Mouse (Mus musculus): Measurements from ENCODE around the gene Gm42517. TPM values are rescaled to one million over a fixed set of nuclear protein-coding genes. Genes with fewer than 3 reads are reported as not detected.

Gm42517 gene
- not detected for polyA plus RNA-seq (2017; shearing (Covaris generic))

GRCm38 (mm10) chr5:108367871-108368332 lies at the start of gene Gm42517:
TSS of gene Gm42517 (minus strand) at chr5:108367922.
- no peak for ATAC-seq

GRCm38 (mm10) chr5:108414711-108415110 lies 47.0 kb upstream of the Gm42517 start:
- ATAC-seq = no peak

- ATAC-seq = no peak
Observed at GRCm38 (mm10) chr5:108406977-108407376, 39.3 kb upstream of the Gm42517 start.

GRCm38 (mm10) chr5:108405460-108405859 lies 37.7 kb upstream of the Gm42517 start:
- ATAC-seq = no peak

- no peak for ATAC-seq
Observed at GRCm38 (mm10) chr5:108403453-108403852, 35.7 kb upstream of the Gm42517 start.

- no peak for ATAC-seq
Observed at GRCm38 (mm10) chr5:108389744-108390143, 22.0 kb upstream of the Gm42517 start.

- ATAC-seq = no peak
Observed at GRCm38 (mm10) chr5:108388201-108388600, 20.5 kb upstream of the Gm42517 start, which contains the start of gene Pde6b. TSS of gene Pde6b (plus strand) at chr5:108388391.

- ATAC-seq = no peak
Observed at GRCm38 (mm10) chr5:108386449-108386848, 18.7 kb upstream of the Gm42517 start.

GRCm38 (mm10) chr5:108385632-108386031 lies 17.9 kb upstream of the Gm42517 start:
- ATAC-seq = no peak

- no peak for ATAC-seq
Observed at GRCm38 (mm10) chr5:108378346-108378745, 10.6 kb upstream of the Gm42517 start.

- no peak for ATAC-seq
Observed at GRCm38 (mm10) chr5:108376059-108376458, 8.3 kb upstream of the Gm42517 start.

- no peak for ATAC-seq
Observed at GRCm38 (mm10) chr5:108374079-108374478, 6.4 kb upstream of the Gm42517 start.

GRCm38 (mm10) chr5:108369964-108370363 lies 2.2 kb upstream of the Gm42517 start:
- ATAC-seq = no peak

- ATAC-seq = no peak
Observed at GRCm38 (mm10) chr5:108368851-108369621, 1.3 kb upstream of the Gm42517 start.

- no peak for ATAC-seq
Observed at GRCm38 (mm10) chr5:108368446-108368845, 724 bp upstream of the Gm42517 start.

GRCm38 (mm10) chr5:108366984-108367841 lies 509 bp downstream of the Gm42517 start:
- no peak for ATAC-seq

- ATAC-seq = no peak
Observed at GRCm38 (mm10) chr5:108366328-108366983, 1.3 kb downstream of the Gm42517 start.

- no peak for ATAC-seq
Observed at GRCm38 (mm10) chr5:108362330-108362729, 5.4 kb downstream of the Gm42517 start.

- no peak for ATAC-seq
Observed at GRCm38 (mm10) chr5:108360211-108360610, 7.5 kb downstream of the Gm42517 start.

- ATAC-seq = no peak
Observed at GRCm38 (mm10) chr5:108359491-108359890, 8.2 kb downstream of the Gm42517 start.

GRCm38 (mm10) chr5:108357862-108358261 lies 9.9 kb downstream of the Gm42517 start:
- ATAC-seq = no peak

- ATAC-seq = no peak
Observed at GRCm38 (mm10) chr5:108354056-108354455, 13.7 kb downstream of the Gm42517 start.

Measured in activated CD4-positive, CD25-positive, alpha-beta regulatory T cell, adult 4 months (primary cell).